Mouse (Mus musculus): ENCODE data around the gene A730071L15Rik.

GRCm38 (mm10) chr11:6165391-6166081, 34.3 kb upstream of the A730071L15Rik start:
- TF ChIP-seq CTCF (IDR thresholded peaks at IDR 0.05; ENCODE audit: low read depth, low read length) (no peak), POLR2A (IDR thresholded peaks at IDR 0.05; ENCODE audit: insufficient read depth, low read length) (no peak)

Measured in ES-Bruce4 (cell line).